Mouse (Mus musculus) cerebral cortex, adult 2 months (tissue): Measurements from ENCODE around the gene Fbxo40.

ENCODE experiments used
- WGBS: fragments of 180-500 bp; shearing (Covaris S2); methylation state at CpG from one replicate; pipeline ENCODE4 v1.1.7; 2018; 5-methylcytosine and 5-hydroxymethylcytosine counted together

Fbxo40 gene

DNA sequence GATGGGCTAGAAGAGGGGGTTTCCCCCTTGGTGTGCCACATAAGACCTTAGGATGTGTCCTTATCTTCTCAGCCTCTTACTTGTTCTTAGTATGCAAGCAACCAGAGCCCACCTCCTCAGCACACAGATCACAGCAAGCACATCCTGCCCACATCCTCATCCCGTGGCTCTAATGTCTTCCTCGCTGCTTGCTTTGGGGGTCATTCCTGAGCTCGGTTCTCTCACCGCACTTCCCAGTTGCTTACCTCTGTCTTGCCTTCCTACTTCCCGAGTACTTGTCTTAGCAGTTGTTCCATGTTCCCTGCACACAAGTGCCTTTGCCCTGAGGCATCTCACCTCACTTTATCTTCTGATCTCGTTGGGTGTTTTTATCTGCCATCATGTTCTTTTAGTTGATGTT, 68.3 kb downstream of the Fbxo40 start:
- 80% methylated on average over 6 of the region's 6 CpGs for WGBS

DNA sequence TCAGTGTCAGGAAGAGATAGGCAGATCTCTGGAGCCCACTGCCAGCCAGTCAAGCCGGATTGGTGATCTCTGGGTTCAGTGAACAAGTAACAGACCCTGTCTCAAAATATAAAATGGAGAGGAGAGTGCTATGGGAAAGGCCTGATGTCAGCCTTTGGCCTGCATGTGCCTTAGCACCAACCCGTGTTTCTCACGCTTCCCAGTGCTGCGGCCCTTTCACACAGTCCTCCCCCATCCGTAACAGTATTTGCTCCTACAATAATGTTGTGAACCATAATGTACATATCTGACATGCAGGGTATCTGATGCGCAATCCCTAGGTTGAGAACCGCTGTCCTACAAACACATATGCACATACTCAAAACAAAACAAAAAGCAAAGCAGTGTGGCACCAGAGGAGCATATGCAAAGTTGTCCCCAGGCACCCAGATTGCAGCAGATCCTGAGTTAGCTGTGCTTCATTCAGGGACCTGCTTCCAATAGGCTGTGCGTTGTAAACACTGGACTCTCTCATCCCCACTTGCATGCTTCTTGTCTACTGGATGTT, 69.1 kb downstream of the Fbxo40 start:
- WGBS, result 89% methylated on average over 8 of the region's 8 CpGs

DNA sequence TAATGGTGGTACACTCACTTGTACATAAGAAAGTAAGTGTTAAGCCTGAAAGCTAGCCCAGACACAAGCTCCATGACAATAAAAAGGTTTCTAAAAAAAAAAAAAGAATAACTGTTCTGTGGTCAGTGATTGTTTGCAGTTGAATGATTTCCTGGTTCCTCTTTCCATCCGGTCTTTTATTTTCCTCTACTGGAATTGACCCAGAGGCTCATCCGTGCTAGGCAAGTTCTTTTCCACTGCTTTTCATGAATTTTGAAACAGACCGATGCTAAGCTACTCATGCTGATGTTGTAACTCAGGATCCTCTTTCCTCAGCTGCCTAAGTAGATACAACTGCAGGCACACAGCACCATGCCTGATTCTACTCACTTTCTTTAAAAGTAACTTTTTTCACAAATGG, 69.9 kb downstream of the Fbxo40 start:
- WGBS, result 53% methylated on average over 3 of the region's 3 CpGs

- 49% methylated on average over 10 of the region's 10 CpGs for WGBS
Measured at GRCm38 (mm10) chr16:36918505-36918904, 71.8 kb downstream of the Fbxo40 start.

DNA sequence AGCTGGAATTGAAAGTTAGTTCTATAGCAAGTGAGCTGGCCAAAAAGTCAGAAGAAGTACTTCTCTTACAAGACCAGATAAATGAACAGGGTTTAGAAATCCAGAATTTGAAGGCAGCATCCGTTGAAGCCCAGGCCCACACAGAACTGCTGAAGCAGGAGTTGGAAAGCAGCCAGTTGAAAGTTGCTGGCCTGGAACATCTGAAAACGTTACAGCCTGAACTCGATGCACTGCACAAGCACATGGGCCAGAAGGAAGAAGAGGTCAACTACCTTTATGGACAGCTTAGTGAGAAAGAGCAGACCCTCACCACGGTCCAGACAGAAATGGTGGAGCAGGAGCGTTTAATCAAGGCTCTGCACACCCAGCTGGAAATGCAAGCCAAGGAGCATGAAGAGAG, 76.1 kb downstream of the Fbxo40 start:
- WGBS, result 50% methylated on average over 5 of the region's 5 CpGs
